Mouse (Mus musculus): ENCODE results near the gene Arid1a. TPM values are rescaled to one million over a fixed set of nuclear protein-coding genes. Genes with fewer than 3 reads are reported as not detected.

Gene Arid1a
- polyA plus RNA-seq, 1 experiment from 2014 or later: 6.2 TPM

DNA sequence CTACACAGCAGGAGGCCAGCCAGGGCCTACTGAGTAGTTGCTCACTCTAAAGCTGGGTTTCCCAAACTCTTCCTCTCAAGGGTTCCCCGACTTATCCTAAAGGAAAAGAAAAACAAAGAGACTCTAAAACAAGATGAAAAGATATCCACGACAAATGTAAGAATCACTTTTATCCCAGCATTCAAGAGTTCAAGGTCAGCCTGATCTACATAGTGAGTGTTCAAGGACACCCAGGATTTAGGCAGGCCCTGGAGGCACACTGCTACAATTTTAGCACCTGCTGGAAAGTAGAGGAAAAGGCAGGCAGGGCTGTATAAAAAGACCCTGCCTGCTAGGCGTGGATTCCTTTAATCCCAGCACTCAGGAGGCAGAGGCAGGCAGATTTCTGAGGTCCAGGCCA is 12.6 kb upstream of the Arid1a start:
- Histone ChIP-seq H3K9me3 (ENCODE audit: low read length) (no peaks in the 10 kb centered on the region), H3K4me3 (ENCODE audit: low read depth, low read length) (no peak overlapping the region), H3K36me3 (replicated peaks; ENCODE audit: insufficient read depth, low read length) (no peaks in the 10 kb centered on the region), H3K9ac (replicated peaks) (no peak overlapping the region), H3K27me3 (ENCODE audit: insufficient read depth, low read length) (no peaks in the 10 kb centered on the region), H3K4me2 (ENCODE audit: low read depth, low read length) (no peak overlapping the region), H3K27ac (ENCODE audit: low read depth) (no peak overlapping the region), H3K4me1 (ENCODE audit: insufficient read depth) (no peaks in the 10 kb centered on the region)
- TF ChIP-seq EP300 (IDR thresholded peaks at IDR 0.05; ENCODE audit: low read depth): no peak
- TF ChIP-seq CTCF (IDR thresholded peaks at IDR 0.05; ENCODE audit: low read depth): no peak
- DNase-seq (no peak), ATAC-seq (no peak)
- 68% methylated on average over 3 of the region's 3 CpGs for WGBS (ENCODE audit: insufficient replicate concordance)

DNA sequence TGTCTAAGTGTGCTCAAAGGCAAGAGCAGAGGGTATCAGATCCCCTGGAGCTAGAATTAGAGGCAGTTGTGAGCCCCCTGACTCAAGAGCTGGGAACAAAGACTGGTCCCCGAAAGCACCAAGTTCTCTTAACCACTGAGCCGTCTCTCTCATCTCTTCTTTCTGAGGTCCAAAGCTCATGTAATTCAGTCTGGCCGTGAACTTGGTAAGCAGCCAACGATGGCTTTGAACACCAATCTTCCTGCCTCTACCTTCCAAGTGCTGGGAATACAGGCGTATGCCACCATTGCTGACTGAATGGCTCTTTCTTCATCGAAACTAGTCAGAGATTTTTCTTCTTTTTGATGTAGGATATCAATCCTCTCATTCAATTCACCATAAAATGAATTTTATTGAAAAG is 6.5 kb upstream of the Arid1a start:
- no peaks in the 10 kb centered on the region for H3K27me3 ChIP-seq (ENCODE audit: insufficient read depth, low read length)
- H3K9ac ChIP-seq (replicated peaks): no peak overlapping the region
- H3K36me3 ChIP-seq (replicated peaks; ENCODE audit: insufficient read depth, low read length): no peaks in the 10 kb centered on the region
- no peak for ATAC-seq
- no peaks in the 10 kb centered on the region for H3K4me1 ChIP-seq (ENCODE audit: insufficient read depth)
- WGBS (ENCODE audit: insufficient replicate concordance): 69% methylated on average over 6 of the region's 6 CpGs
- no peak for DNase-seq
- TF ChIP-seq EP300 (IDR thresholded peaks at IDR 0.05; ENCODE audit: low read depth) (no peak), CTCF (IDR thresholded peaks at IDR 0.05; ENCODE audit: low read depth) (no peak)
- no peak overlapping the region for H3K4me2 ChIP-seq (ENCODE audit: low read depth, low read length)
- no peak overlapping the region for H3K4me3 ChIP-seq (ENCODE audit: low read depth, low read length)
- no peaks in the 10 kb centered on the region for H3K9me3 ChIP-seq (ENCODE audit: low read length)
- no peak overlapping the region for H3K27ac ChIP-seq (ENCODE audit: low read depth)

DNA sequence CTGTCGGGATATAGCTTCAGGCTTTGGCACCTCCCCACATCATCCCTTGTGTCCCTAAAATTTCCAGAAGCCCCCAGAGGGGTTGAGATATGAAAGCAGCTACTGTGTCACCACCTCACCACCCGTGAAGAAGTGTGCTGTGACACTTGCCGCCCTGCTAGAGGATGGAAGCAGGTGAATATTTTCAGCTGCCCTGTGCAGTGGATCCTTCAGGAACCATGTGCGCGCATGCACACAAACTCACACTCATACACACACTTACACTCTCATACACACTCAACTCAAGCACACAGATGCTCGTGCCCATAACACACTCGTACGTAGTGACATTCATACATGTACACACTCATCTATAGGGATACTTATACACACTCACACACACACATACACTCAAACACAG is 3.1 kb upstream of the Arid1a start:
- Histone ChIP-seq H3K36me3 (replicated peaks; ENCODE audit: insufficient read depth, low read length) (no peaks in the 10 kb centered on the region), H3K4me2 (ENCODE audit: low read depth, low read length) (no peak overlapping the region), H3K9ac (replicated peaks) (no peak overlapping the region), H3K27ac (ENCODE audit: low read depth) (no peak overlapping the region), H3K4me3 (ENCODE audit: low read depth, low read length) (no peak overlapping the region), H3K9me3 (ENCODE audit: low read length) (no peaks in the 10 kb centered on the region), H3K4me1 (ENCODE audit: insufficient read depth) (peaks cover 18% of the 10 kb centered on the region), H3K27me3 (ENCODE audit: insufficient read depth, low read length) (no peaks in the 10 kb centered on the region)
- ATAC-seq (no peak), DNase-seq (no peak)
- 75% methylated on average over 8 of the region's 8 CpGs for WGBS (ENCODE audit: insufficient replicate concordance)
- TF ChIP-seq EP300 (IDR thresholded peaks at IDR 0.05; ENCODE audit: low read depth) (no peak), CTCF (IDR thresholded peaks at IDR 0.05; ENCODE audit: low read depth) (no peak)

DNA sequence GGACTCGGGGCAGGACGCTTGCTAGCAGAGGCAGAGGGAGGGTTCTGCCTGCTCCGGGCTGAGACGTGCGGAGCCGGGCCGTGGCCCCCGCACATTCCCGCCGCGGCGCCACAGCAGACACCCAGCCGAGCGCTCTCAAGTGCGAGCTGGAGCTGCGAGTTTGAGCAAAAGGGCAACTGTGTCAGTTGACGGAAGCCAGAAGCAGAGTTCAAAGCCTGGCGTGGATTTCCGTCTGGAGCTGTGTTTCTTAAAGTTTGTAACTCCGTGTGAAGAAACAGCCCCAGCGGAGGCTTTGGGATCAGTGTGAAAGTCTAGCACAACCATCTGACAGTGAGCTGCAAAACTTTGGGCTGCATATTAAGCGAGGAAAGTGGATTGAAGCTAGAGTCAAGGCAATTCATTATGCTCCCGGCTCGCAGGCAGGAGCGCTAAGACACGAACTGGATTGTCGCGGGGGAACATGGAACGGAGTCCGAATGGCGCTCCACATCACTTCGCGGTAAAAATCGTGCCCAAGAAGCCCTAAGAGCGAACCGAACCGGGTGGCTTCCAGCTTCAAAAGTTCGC is 783 bp upstream of the Arid1a start:
- peak; percentile 43 for ATAC-seq
- Histone ChIP-seq H3K9ac (replicated peaks) (peak overlapping the region; percentile 100), H3K36me3 (replicated peaks; ENCODE audit: insufficient read depth, low read length) (no peaks in the 10 kb centered on the region), H3K27me3 (ENCODE audit: insufficient read depth, low read length) (no peaks in the 10 kb centered on the region), H3K9me3 (ENCODE audit: low read length) (no peaks in the 10 kb centered on the region), H3K4me2 (ENCODE audit: low read depth, low read length) (peak overlapping the region; percentile 99), H3K4me3 (ENCODE audit: low read depth, low read length) (peak overlapping the region; percentile 83), H3K27ac (ENCODE audit: low read depth) (peak overlapping the region; percentile 100), H3K4me1 (ENCODE audit: insufficient read depth) (peaks cover 20% of the 10 kb centered on the region)
- TF ChIP-seq EP300 (IDR thresholded peaks at IDR 0.05; ENCODE audit: low read depth): no peak
- TF ChIP-seq CTCF (IDR thresholded peaks at IDR 0.05; ENCODE audit: low read depth): 0 out of 2 replicates have a peak, but pooled peaks have one; percentile 13
- peak; percentile 86 for DNase-seq
- whole genome bisulfite sequencing (ENCODE audit: insufficient replicate concordance): under 1% methylated on average over 38 of the region's 38 CpGs

DNA sequence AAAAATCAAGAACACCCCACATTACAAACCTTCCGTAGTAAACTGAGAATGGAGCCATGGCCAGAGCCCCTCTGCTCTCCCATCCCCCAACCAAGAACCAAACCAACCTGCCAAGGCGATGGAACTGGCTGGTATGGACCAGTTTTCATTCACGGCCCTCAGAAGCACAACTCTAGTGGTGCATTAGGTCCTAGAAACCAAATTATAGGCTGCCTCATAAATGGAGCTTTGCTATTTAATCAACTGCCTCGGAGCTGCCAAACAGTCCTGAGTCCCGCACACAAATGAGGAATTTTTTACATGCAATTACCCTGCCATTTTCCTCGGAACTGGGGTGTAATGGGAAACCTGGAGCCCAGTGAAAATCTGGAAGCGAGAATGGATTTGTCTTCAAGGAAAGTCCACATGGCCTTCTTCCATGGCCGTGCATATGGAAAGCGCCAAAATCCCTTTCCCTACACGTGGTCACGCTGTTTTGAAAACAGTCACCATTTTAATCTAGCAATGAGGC is 653 bp downstream of the Arid1a start:
- no peak for ATAC-seq
- no peaks in the 10 kb centered on the region for H3K36me3 ChIP-seq (replicated peaks; ENCODE audit: insufficient read depth, low read length)
- H3K9ac ChIP-seq (replicated peaks): peak overlapping the region; percentile 100
- WGBS (ENCODE audit: insufficient replicate concordance): 13% methylated on average over 11 of the region's 11 CpGs
- H3K4me1 ChIP-seq (ENCODE audit: insufficient read depth): peaks cover 20% of the 10 kb centered on the region
- H3K27me3 ChIP-seq (ENCODE audit: insufficient read depth, low read length): no peaks in the 10 kb centered on the region
- no peak for TF ChIP-seq EP300 (IDR thresholded peaks at IDR 0.05; ENCODE audit: low read depth)
- TF ChIP-seq CTCF (IDR thresholded peaks at IDR 0.05; ENCODE audit: low read depth): no peak
- H3K4me2 ChIP-seq (ENCODE audit: low read depth, low read length): peak overlapping the region; percentile 99
- no peak for DNase-seq
- H3K4me3 ChIP-seq (ENCODE audit: low read depth, low read length): peak overlapping the region; percentile 83
- H3K9me3 ChIP-seq (ENCODE audit: low read length): no peaks in the 10 kb centered on the region
- H3K27ac ChIP-seq (ENCODE audit: low read depth): peak overlapping the region; percentile 100

DNA sequence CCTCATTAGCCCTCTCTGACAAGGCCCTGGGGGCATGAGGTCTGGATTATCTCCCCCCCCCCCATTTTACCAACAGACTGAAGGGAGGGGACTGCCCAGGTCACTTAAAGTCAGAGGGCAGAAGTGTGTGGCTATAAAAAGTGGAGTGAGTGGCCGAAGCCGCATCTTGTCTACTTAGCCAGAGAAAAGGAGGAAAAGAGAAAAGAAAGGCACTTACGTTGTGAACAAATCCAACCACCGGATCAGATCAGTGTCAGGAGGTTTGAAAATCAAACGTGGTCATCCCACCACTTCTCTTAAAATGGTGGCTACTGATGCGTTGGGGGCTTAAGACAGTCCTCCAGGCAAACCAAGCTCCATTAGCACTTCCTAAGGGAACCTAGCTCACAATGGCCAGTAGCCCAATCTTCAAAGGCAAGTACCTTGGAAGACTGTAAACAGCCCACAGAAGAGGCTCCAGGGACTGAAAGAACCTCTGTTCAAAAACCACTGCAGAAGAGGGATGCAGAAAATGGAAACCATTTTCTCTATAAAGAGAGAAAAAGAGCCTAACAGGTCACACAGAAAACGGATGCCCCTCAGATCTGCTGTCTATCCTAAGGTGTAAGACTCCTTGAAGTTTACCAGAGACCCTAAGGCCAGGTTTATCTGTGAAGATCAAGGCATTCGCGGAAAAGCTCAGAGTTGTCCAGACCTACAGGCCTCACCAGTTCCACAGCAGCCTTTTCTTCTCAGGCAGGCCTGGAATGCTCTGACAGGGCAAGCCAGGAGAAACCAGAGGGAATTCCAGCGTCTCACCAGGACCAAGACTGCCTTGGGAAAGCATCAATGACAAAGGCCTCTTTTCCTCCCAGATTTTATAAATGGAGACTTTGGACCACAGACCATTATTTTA is 1.5 kb downstream of the Arid1a start:
- Histone ChIP-seq H3K9ac (replicated peaks) (peak overlapping the region; percentile 100), H3K27me3 (ENCODE audit: insufficient read depth, low read length) (no peaks in the 10 kb centered on the region), H3K4me3 (ENCODE audit: low read depth, low read length) (peak overlapping the region; percentile 97), H3K4me1 (ENCODE audit: insufficient read depth) (peaks cover 28% of the 10 kb centered on the region), H3K27ac (ENCODE audit: low read depth) (peak overlapping the region; percentile 100), H3K4me2 (ENCODE audit: low read depth, low read length) (peak overlapping the region; percentile 99), H3K9me3 (ENCODE audit: low read length) (no peaks in the 10 kb centered on the region), H3K36me3 (replicated peaks; ENCODE audit: insufficient read depth, low read length) (no peaks in the 10 kb centered on the region)
- TF ChIP-seq CTCF (IDR thresholded peaks at IDR 0.05; ENCODE audit: low read depth) (no peak), EP300 (IDR thresholded peaks at IDR 0.05; ENCODE audit: low read depth) (no peak)
- DNase-seq (no peak), ATAC-seq (no peak)
- 25% methylated on average over 10 of the region's 10 CpGs for WGBS (ENCODE audit: insufficient replicate concordance)

Measured in liver, postnatal 0 days (tissue).